Mouse (Mus musculus): ENCODE results near the gene Enpep.

Enpep gene

GRCm38 (mm10) chr3:129227331-129227730, 105.2 kb downstream of the Enpep start:
- no peak for DNase-seq

DNA sequence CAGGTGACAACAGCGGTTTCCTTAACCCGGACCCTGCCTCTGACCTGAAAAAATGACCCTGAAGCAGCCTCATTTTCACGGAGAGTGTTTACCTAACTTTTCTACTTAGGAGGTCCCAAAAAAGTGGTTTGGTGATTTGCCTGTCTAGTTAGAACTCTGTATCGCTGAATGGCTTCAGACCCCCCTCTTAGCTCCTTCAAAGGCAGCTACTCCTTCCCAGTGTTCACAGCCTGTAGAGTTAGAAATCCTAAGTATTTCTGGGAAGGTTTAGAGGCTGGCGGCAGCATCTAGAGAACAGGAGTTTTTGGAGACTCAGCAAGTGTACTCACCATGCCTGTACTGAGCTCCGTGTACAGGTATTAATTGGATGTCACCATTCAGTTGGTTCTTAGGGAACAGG, 105.8 kb downstream of the Enpep start:
- DNase-seq: no peak

DNA sequence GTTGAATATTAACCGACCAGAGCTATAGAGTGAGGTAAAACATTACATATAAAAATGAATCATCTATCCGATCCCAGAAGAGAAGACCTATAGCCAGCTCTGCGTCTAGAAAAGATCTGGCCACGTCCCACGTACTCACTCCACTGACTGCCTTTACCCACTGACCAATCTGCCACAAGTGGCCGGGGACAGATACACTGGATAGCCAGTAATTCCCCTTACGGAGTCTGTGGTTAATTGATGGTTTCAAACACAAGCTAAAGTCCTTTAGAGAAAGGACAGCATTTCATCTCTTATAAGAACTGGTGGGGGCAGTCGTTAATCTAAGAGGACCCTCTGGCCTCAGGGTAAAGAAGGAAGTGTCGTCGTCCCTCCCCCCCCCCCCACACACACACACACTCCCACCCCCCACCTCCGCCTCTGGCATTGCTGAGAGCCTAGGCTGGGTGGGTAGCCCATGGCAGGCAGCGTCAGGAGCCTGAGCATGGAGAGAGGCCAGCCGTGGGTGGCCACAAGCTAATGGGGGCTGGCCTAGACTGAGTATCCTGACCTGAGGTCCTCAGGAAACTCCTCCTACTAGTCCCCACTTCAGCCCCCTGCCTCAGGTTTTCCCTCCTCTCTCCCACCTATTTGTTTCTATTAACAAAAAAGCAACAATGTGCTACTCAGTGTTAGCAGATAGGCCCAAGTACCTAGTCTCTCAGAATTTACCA, 106.8 kb downstream of the Enpep start:
- DNase-seq: no peak

GRCm38 (mm10) chr3:129224806-129225576, 107.5 kb downstream of the Enpep start:
- DNase-seq: no peak

- DNase-seq: no peak
Measured at GRCm38 (mm10) chr3:129223964-129224805, 108.3 kb downstream of the Enpep start.

DNA sequence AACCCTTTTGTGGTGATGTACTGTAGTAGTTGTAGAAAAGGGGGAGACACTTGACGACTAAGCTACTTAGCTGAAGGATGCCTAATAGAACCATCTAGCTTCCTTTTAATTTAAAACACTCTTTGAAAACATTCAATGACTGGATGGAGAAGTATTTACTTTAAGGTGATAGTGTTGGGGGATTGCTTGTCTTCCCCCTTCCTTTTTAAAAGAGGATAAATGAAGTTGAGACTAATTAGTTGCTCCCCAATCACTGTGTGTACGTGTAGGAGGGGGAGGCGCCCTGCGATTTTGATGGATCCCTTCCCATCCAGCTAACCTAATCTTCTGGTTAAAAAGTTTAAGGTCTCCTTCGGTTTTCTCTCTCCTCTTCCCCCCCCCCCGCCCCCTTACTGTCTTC, 109.1 kb downstream of the Enpep start:
- no peak for DNase-seq

GRCm38 (mm10) chr3:129222448-129223290, 109.9 kb downstream of the Enpep start:
- DNase-seq: no peak

DNA sequence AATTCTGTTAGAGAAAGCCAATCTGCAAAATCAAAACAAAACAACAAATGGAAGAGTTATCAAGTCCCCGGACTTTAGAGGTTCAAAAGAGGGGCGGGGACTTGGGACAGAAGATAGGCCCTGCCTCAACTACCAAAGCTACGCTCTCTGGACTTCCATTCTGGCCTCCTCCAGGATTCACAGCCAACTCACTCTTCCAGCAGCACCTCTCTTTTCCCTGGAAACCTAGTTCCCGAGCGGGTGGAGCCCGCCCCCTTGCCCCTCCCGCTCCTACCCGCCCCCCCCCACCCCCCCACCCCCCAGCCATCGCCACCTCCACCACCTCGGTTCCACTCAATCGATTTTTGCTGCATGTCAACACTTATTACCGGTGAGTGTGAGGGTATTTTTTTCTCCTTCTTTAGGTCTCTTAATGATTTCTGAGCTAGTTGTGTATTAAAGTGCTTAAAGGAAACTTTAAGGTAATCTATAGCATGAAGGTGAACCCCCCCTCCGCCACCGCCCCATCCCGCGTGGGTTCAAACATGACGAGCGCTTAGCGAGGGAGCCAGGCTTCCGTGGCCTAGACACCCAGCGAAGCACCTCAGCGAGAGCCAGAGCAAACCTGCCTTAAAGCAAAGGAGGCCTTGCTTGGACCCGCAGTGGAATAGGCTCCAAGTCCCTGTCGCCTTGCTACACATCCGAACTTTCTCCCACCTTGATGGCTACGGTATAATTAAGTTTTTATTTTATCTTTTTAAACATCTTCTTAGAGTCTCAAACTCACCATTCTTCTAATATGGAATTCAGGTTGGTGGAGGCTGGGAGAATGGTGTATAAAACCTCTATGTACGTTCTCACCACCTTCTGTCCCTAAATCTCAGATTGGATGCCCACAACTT, 110.9 kb downstream of the Enpep start:
- DNase-seq: no peak

DNA sequence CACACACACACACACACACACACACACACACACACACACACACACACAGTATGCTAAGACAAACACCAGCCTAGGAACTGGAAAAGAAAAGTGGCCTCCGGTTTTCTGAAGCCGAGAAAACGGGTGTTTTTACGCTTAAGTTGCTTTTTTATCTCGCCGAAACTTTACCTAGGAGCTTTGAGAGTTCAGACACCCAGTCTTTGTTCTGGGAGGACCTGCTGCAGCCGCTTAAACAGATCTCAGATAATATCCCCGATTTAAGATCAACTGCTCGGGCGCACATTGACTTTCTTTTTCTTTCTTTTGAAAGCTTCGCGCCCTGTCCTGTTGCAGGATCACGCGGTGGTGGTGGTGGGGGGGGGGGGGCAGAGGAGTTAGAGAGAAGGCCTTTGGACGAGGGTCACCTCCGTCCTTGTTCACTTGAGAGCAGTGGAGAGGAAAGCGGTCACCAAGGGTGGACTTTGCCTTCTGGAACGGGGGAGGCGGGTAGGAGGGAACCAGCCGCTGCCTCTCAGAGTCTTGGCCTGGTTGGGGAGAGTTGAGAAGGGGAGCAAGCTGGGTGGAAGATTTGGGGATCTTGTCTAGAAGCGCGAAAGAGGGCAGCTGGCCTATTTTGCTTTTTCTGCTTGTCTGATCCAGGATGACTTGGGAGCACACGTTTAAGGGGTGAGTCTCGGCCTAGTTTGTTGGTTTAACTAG, 111.7 kb downstream of the Enpep start:
- no peak for DNase-seq

GRCm38 (mm10) chr3:129220086-129220670, 112.3 kb downstream of the Enpep start:
- no peak for DNase-seq
